Mouse (Mus musculus) monocyte, adult 59 days (primary cell): ENCODE data around the gene Npffr2. TPM values are rescaled to one million over a fixed set of nuclear protein-coding genes. Genes with fewer than 3 reads are reported as not detected.

Experiments used
- total RNA-seq, 2 experiments: library from RNA; stranded (reverse); gene quantifications; one replicate each; pipeline ENCODE4 v1.2.4; 2023

The Npffr2 gene
- total RNA-seq: not detected

GRCm38 (mm10) chr5:89526878-89527578 lies at the start of gene Npffr2:
TSS of gene Npffr2 (plus strand) at chr5:89527429.

Other genes starting within 250 kb of the Npffr2 start
- not detected for gene Gc, start 69.5 kb upstream of the Npffr2 start, total RNA-seq